Mouse (Mus musculus) heart, embryonic 11.5 days (tissue): ENCODE measurements at regions not wholly inside any gene's neighbourhood (a gene's known extent, or its start where the extent isn't known, plus 50 kb on each side); places are given as distances from the start of the nearest gene placed in this dataset.

ENCODE experiments used
- ATAC-seq: fragments of 200-750 bp; cut with Nextera tagmentation; replicated peaks from 2 replicates; pipeline ENCODE4 v1.8.0; 2017; ENCODE audit warnings: moderate library complexity; ENCODE audit not compliant: insufficient number of reproducible peaks, low FRiP score, low TSS enrichment
- H3K27ac ChIP-seq: fragments of 300-500 bp; sonication (generic); 2 replicates; pipeline ENCODE4 v1.5.1; 2014; ENCODE audit warnings: mild to moderate bottlenecking, low read depth, low read length
- H3K27me3 ChIP-seq: fragments of 300-500 bp; sonication (generic); 2 replicates; pipeline ENCODE4 v1.6.1; 2014; ENCODE audit warnings: mild to moderate bottlenecking, low read length, mixed read lengths; ENCODE audit not compliant: control insufficient read depth, insufficient read depth
- H3K36me3 ChIP-seq: fragments of 300-500 bp; sonication (generic); 2 replicates; pipeline ENCODE4 v1.6.1; 2014; ENCODE audit warnings: mild to moderate bottlenecking, low read length, moderate library complexity, mixed read lengths; ENCODE audit not compliant: control insufficient read depth, insufficient read depth
- H3K4me1 ChIP-seq: fragments of 300-500 bp; sonication (generic); 2 replicates; pipeline ENCODE4 v1.6.1; 2014; ENCODE audit warnings: low read length; ENCODE audit not compliant: control insufficient read depth, insufficient read depth
- H3K4me2 ChIP-seq: fragments of 300-500 bp; sonication (generic); 2 replicates; pipeline ENCODE4 v1.6.1; 2014; ENCODE audit warnings: mild to moderate bottlenecking, moderate library complexity
- H3K4me3 ChIP-seq: fragments of 300-500 bp; sonication (generic); 2 replicates; pipeline ENCODE4 v1.5.1; 2014; ENCODE audit warnings: low read depth, low read length
- H3K9ac ChIP-seq: fragments of 300-500 bp; sonication (generic); 2 replicates; pipeline ENCODE4 v1.6.1; 2014; ENCODE audit warnings: mild to moderate bottlenecking, low read depth, low read length, moderate library complexity
- H3K9me3 ChIP-seq: fragments of 300-500 bp; sonication (generic); replicated peaks from 2 replicates; pipeline ENCODE4 v1.6.1; 2016; ENCODE audit warnings: low read length; ENCODE audit not compliant: control insufficient read depth
- WGBS: fragments of 180-500 bp; shearing (Covaris S2); extraction: QIAGEN DNeasy Blood & Tissue Kit; methylation state at CpG from one replicate; pipeline ENCODE4 v1.1.7; 2014; ENCODE audit not compliant: insufficient replicate concordance; 5-methylcytosine and 5-hydroxymethylcytosine counted together

- ATAC-seq = no peak
- no peaks in the 10 kb centered on the region for H3K4me1 ChIP-seq
- H3K27me3 ChIP-seq = no peaks in the 10 kb centered on the region
- H3K36me3 ChIP-seq = no peaks in the 10 kb centered on the region
- H3K4me3 ChIP-seq = no peak overlapping the region
- H3K9ac ChIP-seq = no peak overlapping the region
- H3K27ac ChIP-seq = no peak overlapping the region
- H3K4me2 ChIP-seq = no peak overlapping the region
- WGBS = 83% methylated on average over 7 of the region's 7 CpGs
- H3K9me3 ChIP-seq = no peaks in the 10 kb centered on the region
Measured at GRCm38 (mm10) chr6:84463592-84464367, 129.9 kb downstream of the Cyp26b1 start.

- Histone ChIP-seq H3K4me3 (no peak overlapping the region), H3K27ac (no peak overlapping the region), H3K36me3 (no peaks in the 10 kb centered on the region), H3K9me3 (no peaks in the 10 kb centered on the region), H3K27me3 (no peaks in the 10 kb centered on the region), H3K4me1 (no peaks in the 10 kb centered on the region), H3K9ac (no peak overlapping the region), H3K4me2 (no peak overlapping the region)
- 63% methylated on average over 3 of the region's 3 CpGs for WGBS
- ATAC-seq = no peak
Measured at GRCm38 (mm10) chr6:84456803-84457202, 136.9 kb downstream of the Cyp26b1 start.

GRCm38 (mm10) chr6:84445093-84445492, 148.6 kb downstream of the Cyp26b1 start:
- no peak overlapping the region for H3K4me3 ChIP-seq
- ATAC-seq = no peak
- no peaks in the 10 kb centered on the region for H3K36me3 ChIP-seq
- no peaks in the 10 kb centered on the region for H3K4me1 ChIP-seq
- H3K27me3 ChIP-seq = 0 out of 2 replicates have a peak, but pooled peaks cover 2% of the 10 kb centered on the region
- WGBS = 37% methylated on average over 4 of the region's 4 CpGs
- H3K9ac ChIP-seq = no peak overlapping the region
- no peak overlapping the region for H3K27ac ChIP-seq
- no peak overlapping the region for H3K4me2 ChIP-seq
- 0 out of 2 replicates have a peak, but pooled peaks cover 2% of the 10 kb centered on the region for H3K9me3 ChIP-seq

- 0 out of 2 replicates have a peak, but pooled peaks cover 2% of the 10 kb centered on the region for H3K27me3 ChIP-seq
- H3K36me3 ChIP-seq = no peaks in the 10 kb centered on the region
- WGBS = 67% methylated on average over 1 of the region's 1 CpGs
- no peak overlapping the region for H3K27ac ChIP-seq
- ATAC-seq = no peak
- H3K4me1 ChIP-seq = no peaks in the 10 kb centered on the region
- no peak overlapping the region for H3K4me3 ChIP-seq
- H3K4me2 ChIP-seq = no peak overlapping the region
- 0 out of 2 replicates have a peak, but pooled peaks cover 2% of the 10 kb centered on the region for H3K9me3 ChIP-seq
- H3K9ac ChIP-seq = no peak overlapping the region
Measured at GRCm38 (mm10) chr6:84442667-84443066, 151.0 kb downstream of the Cyp26b1 start.

DNA sequence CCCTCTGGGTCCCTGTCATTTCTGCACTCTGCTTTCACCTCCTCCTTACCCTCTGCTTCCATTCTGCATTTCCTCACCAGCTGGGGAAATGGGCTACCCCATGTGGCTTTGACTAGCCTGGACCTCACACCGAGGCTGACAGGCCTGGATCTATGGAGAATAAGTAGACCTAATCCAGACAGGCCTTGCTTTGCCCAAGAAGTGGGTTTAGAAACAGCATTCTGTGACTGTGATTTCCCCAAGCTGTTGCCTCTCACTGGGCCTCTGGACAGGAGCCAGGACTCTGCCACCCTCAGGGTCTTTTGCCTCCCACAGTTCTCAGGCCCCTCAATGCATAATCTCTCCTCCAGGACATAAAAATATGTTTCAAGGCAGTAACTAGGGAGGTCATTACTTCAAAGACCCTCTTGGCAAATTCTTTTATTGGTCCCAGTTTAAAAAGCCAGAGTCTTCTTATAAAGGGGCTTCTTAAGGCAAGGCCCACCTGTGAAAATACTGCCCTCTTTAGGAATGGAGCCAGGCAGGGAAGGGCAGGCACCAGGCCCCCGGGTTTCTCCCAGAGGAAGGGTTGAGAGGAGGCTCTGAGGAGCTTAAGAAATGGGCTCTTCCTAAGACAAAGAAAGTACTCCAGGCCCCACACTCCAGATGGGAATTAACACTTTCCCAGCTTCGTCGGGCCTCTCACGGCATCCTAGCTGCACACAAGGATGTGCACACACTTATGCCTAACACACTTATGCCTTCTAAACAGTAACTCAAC, 151.8 kb downstream of the Cyp26b1 start:
- H3K9ac ChIP-seq = no peak overlapping the region
- H3K9me3 ChIP-seq = 0 out of 2 replicates have a peak, but pooled peaks cover 2% of the 10 kb centered on the region
- H3K27me3 ChIP-seq = peaks cover 5% of the 10 kb centered on the region; the same call in 1 of the 2 replicates
- WGBS = 72% methylated on average over 5 of the region's 5 CpGs
- H3K4me2 ChIP-seq = no peak overlapping the region
- H3K36me3 ChIP-seq = no peaks in the 10 kb centered on the region
- no peak overlapping the region for H3K4me3 ChIP-seq
- ATAC-seq = no peak
- no peak overlapping the region for H3K27ac ChIP-seq
- H3K4me1 ChIP-seq = no peaks in the 10 kb centered on the region

- ATAC-seq = no peak
- Histone ChIP-seq H3K36me3 (no peaks in the 10 kb centered on the region), H3K27me3 (peaks cover 20% of the 10 kb centered on the region), H3K9ac (no peak overlapping the region), H3K27ac (no peak overlapping the region), H3K4me2 (no peak overlapping the region), H3K4me1 (no peaks in the 10 kb centered on the region), H3K4me3 (no peak overlapping the region), H3K9me3 (0 out of 2 replicates have a peak, but pooled peaks cover 2% of the 10 kb centered on the region)
- 83% methylated on average over 1 of the region's 1 CpGs for WGBS
Measured at GRCm38 (mm10) chr6:84436716-84437115, 157.0 kb downstream of the Cyp26b1 start.

DNA sequence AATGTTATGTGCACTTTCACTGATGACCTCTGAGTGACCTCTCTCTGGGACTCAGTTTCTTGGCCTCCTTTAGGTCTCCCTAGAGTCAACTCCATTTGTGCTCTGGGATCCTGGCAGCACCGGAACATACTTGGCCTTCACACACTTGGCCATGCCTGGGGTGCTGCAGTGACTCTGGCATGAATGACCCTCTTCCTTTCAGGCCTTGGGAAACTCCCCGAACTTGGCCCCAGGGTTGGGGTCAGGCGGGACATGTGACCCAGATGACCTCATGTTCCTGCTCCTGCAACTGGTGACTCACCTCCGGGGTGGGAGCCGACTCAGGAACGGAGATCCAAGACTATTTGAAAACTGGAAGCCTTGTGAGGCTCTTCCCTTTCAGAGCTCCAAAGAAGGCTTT, 159.2 kb downstream of the Cyp26b1 start:
- Histone ChIP-seq H3K27me3 (peaks cover 28% of the 10 kb centered on the region), H3K27ac (no peak overlapping the region), H3K9ac (no peak overlapping the region), H3K9me3 (no peaks in the 10 kb centered on the region), H3K4me2 (no peak overlapping the region), H3K4me1 (peaks cover 10% of the 10 kb centered on the region; the same call in 1 of the 2 replicates), H3K4me3 (no peak overlapping the region), H3K36me3 (no peaks in the 10 kb centered on the region)
- 73% methylated on average over 6 of the region's 6 CpGs for whole genome bisulfite sequencing
- no peak for ATAC-seq

DNA sequence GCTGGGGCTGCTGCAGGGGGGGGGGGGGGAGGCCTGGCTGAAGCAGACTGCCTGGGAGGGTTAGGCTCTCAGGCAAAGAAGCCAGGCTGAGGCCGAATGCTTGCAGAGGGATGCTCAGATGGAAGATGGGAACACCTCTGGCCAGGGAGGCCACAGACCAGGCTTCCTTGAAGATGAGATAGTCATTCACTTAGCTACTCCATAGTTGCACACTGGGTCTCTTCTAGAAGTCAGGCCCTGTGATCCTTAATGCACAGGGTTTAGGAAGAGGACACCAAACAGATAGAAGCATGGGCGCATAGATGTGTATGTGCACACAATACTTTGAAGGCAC, 162.1 kb downstream of the Cyp26b1 start:
- no peaks in the 10 kb centered on the region for H3K9me3 ChIP-seq
- H3K4me3 ChIP-seq = no peak overlapping the region
- H3K27ac ChIP-seq = no peak overlapping the region
- no peak for ATAC-seq
- WGBS = 87% methylated on average over 2 of the region's 2 CpGs
- no peak overlapping the region for H3K9ac ChIP-seq
- no peak overlapping the region for H3K4me2 ChIP-seq
- H3K4me1 ChIP-seq = peaks cover 10% of the 10 kb centered on the region; the same call in 1 of the 2 replicates
- peaks cover 48% of the 10 kb centered on the region for H3K27me3 ChIP-seq
- no peaks in the 10 kb centered on the region for H3K36me3 ChIP-seq
